Mouse (Mus musculus): ENCODE results near the gene Ctsll3. TPM values are rescaled to one million over a fixed set of nuclear protein-coding genes. Genes with fewer than 3 reads are reported as not detected.

The Ctsll3 gene
- not detected in 2 replicates for polyA plus RNA-seq (2015; fragmentation: Nextera tagmentation; extraction: Ambion mirVana)

DNA sequence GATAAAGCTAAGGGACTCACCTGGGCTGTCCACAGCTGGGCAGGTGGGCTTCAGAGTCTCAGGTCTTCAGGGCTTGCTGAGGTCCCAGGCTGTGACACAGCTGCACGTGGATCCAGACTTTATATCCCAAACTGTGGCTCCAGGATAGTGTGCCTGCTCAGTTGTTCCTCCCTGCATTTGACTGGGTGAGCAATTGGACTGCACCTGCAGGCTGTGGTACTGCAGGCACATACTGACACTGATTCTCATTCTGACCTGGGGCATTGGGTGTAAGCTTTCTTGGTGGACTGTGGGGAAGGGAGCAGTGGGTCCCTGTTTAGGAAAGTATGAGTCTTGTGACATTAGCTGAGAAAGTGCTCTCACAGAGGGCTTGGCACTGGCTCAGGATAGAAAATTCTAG, at the start of gene Ctsll3:
Gene Ctsll3 (minus strand): TSS at position 101 of the 400 bp plus-strand sequence.
- H3K4me1 ChIP-seq (replicated peaks) = no peaks in the 10 kb centered on the region
- no peak within 1 kb of the TSS for H3K4me2 ChIP-seq
- WGBS = 46% methylated on average over 1 of the region's 1 CpGs
- H3K9me3 ChIP-seq (replicated peaks) = no peaks in the 10 kb centered on the region
- no peaks in the 10 kb centered on the region for H3K27me3 ChIP-seq
- no peak for ATAC-seq (replicated peaks; ENCODE audit: insufficient number of reproducible peaks, insufficient read depth, low FRiP score, low read depth)
- no peak within 1 kb of the TSS for H3K4me3 ChIP-seq
- H3K27ac ChIP-seq = no peak within 1 kb of the TSS
- H3K36me3 ChIP-seq = no peaks in the 10 kb centered on the region
- no peak within 1 kb of the TSS for H3K9ac ChIP-seq

GRCm38 (mm10) chr13:60848241-60849120, 45.8 kb upstream of the Ctsll3 start:
- ATAC-seq (replicated peaks; ENCODE audit: insufficient number of reproducible peaks, insufficient read depth, low FRiP score, low read depth) = no peak
- H3K27me3 ChIP-seq = no peaks in the 10 kb centered on the region
- WGBS = 79% methylated on average over 4 of the region's 4 CpGs
- H3K4me2 ChIP-seq = no peak overlapping the region
- no peak overlapping the region for H3K4me3 ChIP-seq
- H3K27ac ChIP-seq = peak overlapping the region; percentile 42; the same call in 1 of the 2 replicates
- no peaks in the 10 kb centered on the region for H3K36me3 ChIP-seq
- no peaks in the 10 kb centered on the region for H3K9me3 ChIP-seq (replicated peaks)
- H3K9ac ChIP-seq = no peak overlapping the region
- no peaks in the 10 kb centered on the region for H3K4me1 ChIP-seq (replicated peaks)

- Histone ChIP-seq H3K4me2 (no peak overlapping the region), H3K36me3 (no peaks in the 10 kb centered on the region), H3K27me3 (no peaks in the 10 kb centered on the region), H3K9ac (no peak overlapping the region), H3K4me3 (no peak overlapping the region), H3K4me1 (replicated peaks) (no peaks in the 10 kb centered on the region), H3K9me3 (replicated peaks) (no peaks in the 10 kb centered on the region), H3K27ac (no peak overlapping the region)
- WGBS = 79% methylated on average over 8 of the region's 8 CpGs
- no peak for ATAC-seq (replicated peaks; ENCODE audit: insufficient number of reproducible peaks, insufficient read depth, low FRiP score, low read depth)
Measured at GRCm38 (mm10) chr13:60843153-60843552, 40.5 kb upstream of the Ctsll3 start.

- H3K9me3 ChIP-seq (replicated peaks) = no peaks in the 10 kb centered on the region
- WGBS = 61% methylated on average over 6 of the region's 6 CpGs
- H3K9ac ChIP-seq = no peak overlapping the region
Measured at GRCm38 (mm10) chr13:60842703-60843102, 40.1 kb upstream of the Ctsll3 start.

GRCm38 (mm10) chr13:60839353-60839902, 36.8 kb upstream of the Ctsll3 start:
- Histone ChIP-seq H3K36me3 (no peaks in the 10 kb centered on the region), H3K4me1 (replicated peaks) (no peaks in the 10 kb centered on the region), H3K4me3 (no peak overlapping the region), H3K4me2 (no peak overlapping the region), H3K27me3 (no peaks in the 10 kb centered on the region), H3K9ac (no peak overlapping the region), H3K27ac (no peak overlapping the region), H3K9me3 (replicated peaks) (no peaks in the 10 kb centered on the region)
- no peak for ATAC-seq (replicated peaks; ENCODE audit: insufficient number of reproducible peaks, insufficient read depth, low FRiP score, low read depth)
- WGBS = 53% methylated on average over 2 of the region's 2 CpGs

More at GRCm38 (mm10) chr13:60842703-60843102, 40.1 kb upstream of the Ctsll3 start:
- Histone ChIP-seq H3K27ac (no peak overlapping the region), H3K36me3 (no peaks in the 10 kb centered on the region), H3K4me2 (no peak overlapping the region), H3K27me3 (no peaks in the 10 kb centered on the region), H3K4me1 (replicated peaks) (no peaks in the 10 kb centered on the region), H3K4me3 (no peak overlapping the region)
- ATAC-seq (replicated peaks; ENCODE audit: insufficient number of reproducible peaks, insufficient read depth, low FRiP score, low read depth) = no peak

DNA sequence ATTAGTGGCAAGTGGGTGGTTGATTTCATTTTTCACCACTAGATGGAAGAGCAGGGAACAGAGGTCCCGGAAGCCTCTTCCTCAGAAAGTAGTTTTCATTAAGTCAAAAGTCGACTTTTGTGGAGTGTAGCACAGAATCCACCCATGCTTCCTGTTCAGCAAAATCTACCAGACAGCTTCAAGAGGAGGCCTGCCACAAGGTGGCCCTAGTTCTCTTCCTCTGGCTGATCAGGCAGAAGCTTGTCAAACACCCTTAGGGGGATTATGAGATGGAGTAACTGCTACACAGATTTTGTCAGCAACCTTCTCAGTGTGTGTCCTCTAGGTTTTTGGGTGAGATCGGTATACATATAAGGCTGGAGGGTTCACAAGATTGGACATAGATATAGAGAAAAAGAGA, 23.4 kb upstream of the Ctsll3 start:
- 47% methylated on average over 3 of the region's 3 CpGs for WGBS
- H3K9ac ChIP-seq = no peak overlapping the region
- no peak for ATAC-seq (replicated peaks; ENCODE audit: insufficient number of reproducible peaks, insufficient read depth, low FRiP score, low read depth)
- H3K27ac ChIP-seq = no peak overlapping the region
- H3K4me3 ChIP-seq = no peak overlapping the region
- no peaks in the 10 kb centered on the region for H3K9me3 ChIP-seq (replicated peaks)
- H3K4me1 ChIP-seq (replicated peaks) = no peaks in the 10 kb centered on the region
- H3K27me3 ChIP-seq = no peaks in the 10 kb centered on the region
- H3K36me3 ChIP-seq = no peaks in the 10 kb centered on the region
- no peak overlapping the region for H3K4me2 ChIP-seq

- ATAC-seq (replicated peaks; ENCODE audit: insufficient number of reproducible peaks, insufficient read depth, low FRiP score, low read depth) = no peak
- 51% methylated on average over 3 of the region's 3 CpGs for WGBS
- Histone ChIP-seq H3K4me2 (no peak overlapping the region), H3K27me3 (no peaks in the 10 kb centered on the region), H3K27ac (no peak overlapping the region), H3K4me1 (replicated peaks) (no peaks in the 10 kb centered on the region), H3K9me3 (replicated peaks) (no peaks in the 10 kb centered on the region), H3K36me3 (no peaks in the 10 kb centered on the region), H3K9ac (no peak overlapping the region), H3K4me3 (no peak overlapping the region)
Measured at GRCm38 (mm10) chr13:60820486-60821175, 18.0 kb upstream of the Ctsll3 start.

GRCm38 (mm10) chr13:60819469-60819868, 16.8 kb upstream of the Ctsll3 start:
- Histone ChIP-seq H3K9me3 (replicated peaks) (no peaks in the 10 kb centered on the region), H3K36me3 (no peaks in the 10 kb centered on the region), H3K4me1 (replicated peaks) (no peaks in the 10 kb centered on the region), H3K27ac (no peak overlapping the region), H3K27me3 (no peaks in the 10 kb centered on the region), H3K4me2 (no peak overlapping the region), H3K4me3 (no peak overlapping the region), H3K9ac (no peak overlapping the region)
- 8% methylated on average over 7 of the region's 7 CpGs for WGBS
- ATAC-seq (replicated peaks; ENCODE audit: insufficient number of reproducible peaks, insufficient read depth, low FRiP score, low read depth) = no peak

DNA sequence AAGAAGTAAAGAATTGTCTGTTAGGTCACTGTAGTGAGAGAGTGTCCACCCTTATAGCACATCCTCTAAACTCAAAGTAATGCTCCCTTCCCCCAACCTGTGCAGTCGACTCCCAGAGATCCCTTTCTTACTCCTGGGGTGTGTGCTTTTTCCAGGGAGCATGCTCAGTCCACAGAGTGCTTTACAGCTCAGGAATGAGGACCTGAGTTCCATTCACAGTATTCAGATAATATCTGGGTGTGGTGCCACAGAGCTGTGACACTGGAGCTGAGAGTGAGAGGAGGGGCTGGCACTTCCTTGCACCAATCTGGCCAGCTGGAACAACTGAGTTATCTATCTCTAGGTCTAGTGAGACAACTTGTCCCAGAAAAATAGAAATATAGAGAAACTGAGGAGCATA, 11.1 kb upstream of the Ctsll3 start:
- no peaks in the 10 kb centered on the region for H3K36me3 ChIP-seq
- H3K9me3 ChIP-seq (replicated peaks) = no peaks in the 10 kb centered on the region
- H3K27ac ChIP-seq = no peak overlapping the region
- H3K4me3 ChIP-seq = no peak overlapping the region
- no peaks in the 10 kb centered on the region for H3K27me3 ChIP-seq
- 49% methylated on average over 1 of the region's 1 CpGs for WGBS
- H3K4me1 ChIP-seq (replicated peaks) = no peaks in the 10 kb centered on the region
- no peak for ATAC-seq (replicated peaks; ENCODE audit: insufficient number of reproducible peaks, insufficient read depth, low FRiP score, low read depth)
- no peak overlapping the region for H3K9ac ChIP-seq
- H3K4me2 ChIP-seq = no peak overlapping the region

GRCm38 (mm10) chr13:60812768-60813167, 10.1 kb upstream of the Ctsll3 start:
- 63% methylated on average over 6 of the region's 6 CpGs for WGBS
- ATAC-seq (replicated peaks; ENCODE audit: insufficient number of reproducible peaks, insufficient read depth, low FRiP score, low read depth) = no peak
- Histone ChIP-seq H3K4me2 (no peak overlapping the region), H3K4me1 (replicated peaks) (no peaks in the 10 kb centered on the region), H3K27ac (no peak overlapping the region), H3K9ac (no peak overlapping the region), H3K27me3 (no peaks in the 10 kb centered on the region), H3K4me3 (no peak overlapping the region), H3K9me3 (replicated peaks) (no peaks in the 10 kb centered on the region), H3K36me3 (no peaks in the 10 kb centered on the region)

GRCm38 (mm10) chr13:60809690-60810089, 7.0 kb upstream of the Ctsll3 start:
- no peaks in the 10 kb centered on the region for H3K27me3 ChIP-seq
- 58% methylated on average over 2 of the region's 2 CpGs for WGBS

More at GRCm38 (mm10) chr13:60809690-60810089, 7.0 kb upstream of the Ctsll3 start:
- H3K36me3 ChIP-seq = no peaks in the 10 kb centered on the region
- no peak overlapping the region for H3K9ac ChIP-seq
- H3K9me3 ChIP-seq (replicated peaks) = no peaks in the 10 kb centered on the region
- no peak overlapping the region for H3K27ac ChIP-seq
- H3K4me2 ChIP-seq = no peak overlapping the region
- H3K4me1 ChIP-seq (replicated peaks) = no peaks in the 10 kb centered on the region
- ATAC-seq (replicated peaks; ENCODE audit: insufficient number of reproducible peaks, insufficient read depth, low FRiP score, low read depth) = no peak
- no peak overlapping the region for H3K4me3 ChIP-seq

Data from heart, embryonic 15.5 days (tissue).